ENCODE assay signal across 8 mouse cellular contexts in genomic region chr11:70459601-70460101, GRCm38 (mm10). TPM values are rescaled to one million over a fixed set of nuclear protein-coding genes. Genes with fewer than 3 reads are reported as not detected.
A peak's percentile ranks its signal among the peaks of the same experiment; 100 is the strongest.
DNase-seq lines count a peak whose midpoint lies in the region; ATAC-seq lines count a peak whose summit lies in the region.

Gene Cxcl16 (minus strand): TSS chr11:70459984.

- H3K4me2 ChIP-seq in embryonic facial prominence, embryonic 15.5 days (replicated peaks) = peak within 1 kb of the TSS; percentile 89
- peak within 1 kb of the TSS; percentile 97 for H3K4me2 ChIP-seq in heart, embryonic 16.5 days (ENCODE audit: low read depth, low read length)

- no peak for ATAC-seq in CD4-positive, CD25-positive, alpha-beta regulatory T cell, adult 4 months
- no peak; the same call in 1 of the 2 replicates for ATAC-seq in embryonic facial prominence, embryonic 15.5 days (ENCODE audit: insufficient number of reproducible peaks, low FRiP score, low TSS enrichment, low read depth)
- ATAC-seq in heart, embryonic 16.5 days (replicated peaks; ENCODE audit: extremely low read depth, insufficient read depth, low FRiP score) = peak; percentile 18; the same call in 1 of the 2 replicates
- peak; percentile 43 for ATAC-seq in megakaryocyte, adult 5-6 weeks (ENCODE audit: poor library complexity, severe bottlenecking)

- 4% methylated on average over 30 of the region's 30 CpGs for WGBS in embryonic facial prominence, embryonic 15.5 days
- WGBS in heart, embryonic 16.5 days = 4% methylated on average over 30 of the region's 30 CpGs

- peaks cover 28% of the 10 kb centered on the region for H3K27me3 ChIP-seq in embryonic facial prominence, embryonic 15.5 days
- H3K27me3 ChIP-seq in heart, embryonic 16.5 days (ENCODE audit: control insufficient read depth, insufficient read depth, low read length) = peaks cover 21% of the 10 kb centered on the region

- no peaks in the 10 kb centered on the region for H3K9me3 ChIP-seq in embryonic facial prominence, embryonic 15.5 days (replicated peaks)
- H3K9me3 ChIP-seq in heart, embryonic 16.5 days (replicated peaks; ENCODE audit: control insufficient read depth, low read length) = 0 out of 2 replicates have a peak, but pooled peaks cover 2% of the 10 kb centered on the region

- H3K9ac ChIP-seq in embryonic facial prominence, embryonic 15.5 days = peak within 1 kb of the TSS; percentile 47
- peak within 1 kb of the TSS; percentile 82 for H3K9ac ChIP-seq in heart, embryonic 16.5 days (ENCODE audit: low read length)

- H3K4me3 ChIP-seq in embryonic facial prominence, embryonic 15.5 days (replicated peaks) = peak within 1 kb of the TSS; percentile 56
- H3K4me3 ChIP-seq in heart, embryonic 16.5 days (ENCODE audit: low read length) = peak within 1 kb of the TSS; percentile 76

- peak; percentile 32 for DNase-seq in CD4-positive, CD25-positive, alpha-beta regulatory T cell, adult 2 months (ENCODE audit: low read depth, low spot score)
- DNase-seq in kidney, postnatal 14 days = peak; percentile 66
- peak; percentile 64 for DNase-seq in testis, postnatal 10 days (ENCODE audit: low spot score)
- no peak for DNase-seq in T-cell, adult 2 months (ENCODE audit: low spot score)

- H3K36me3 ChIP-seq in embryonic facial prominence, embryonic 15.5 days = peaks cover 5% of the 10 kb centered on the region; the same call in 1 of the 2 replicates
- H3K36me3 ChIP-seq in heart, embryonic 16.5 days (ENCODE audit: control insufficient read depth, insufficient read depth) = 0 out of 2 replicates have a peak, but pooled peaks cover 2% of the 10 kb centered on the region

- no peak within 1 kb of the TSS for H3K27ac ChIP-seq in embryonic facial prominence, embryonic 15.5 days (replicated peaks)
- peak within 1 kb of the TSS; percentile 51; the same call in 1 of the 2 replicates for H3K27ac ChIP-seq in heart, embryonic 16.5 days (ENCODE audit: low read length)

- peaks cover 17% of the 10 kb centered on the region for H3K4me1 ChIP-seq in embryonic facial prominence, embryonic 15.5 days
- H3K4me1 ChIP-seq in heart, embryonic 16.5 days (ENCODE audit: control insufficient read depth, insufficient read depth, low read length) = peaks cover 7% of the 10 kb centered on the region; the same call in 1 of the 2 replicates

RNA-seq across cellular contexts. Expression of gene Cxcl16, which starts in this region (rescaled TPM):
- under 1 TPM; 0.43 to 0.87 TPM for polyA plus RNA-seq in CD4-positive, CD25-positive, alpha-beta regulatory T cell, adult 4 months (2017; shearing (Covaris generic))
- 4.1 and 4.5 TPM in 2 replicates for polyA plus RNA-seq in embryonic facial prominence, embryonic 15.5 days (2015; fragmentation: Nextera tagmentation; extraction: Ambion mirVana)
- polyA plus RNA-seq in heart, embryonic 16.5 days (2015; fragmentation: Nextera tagmentation; extraction: Ambion mirVana) = 10.2 and 10.9 TPM in 2 replicates
- 0.84 and 1.9 TPM in 2 replicates for total RNA-seq in megakaryocyte, adult 5-6 weeks (2015)
- 1.2 and 1.7 TPM in 2 replicates for total RNA-seq in megakaryocyte, adult 5-6 weeks (2017)

Comparison
In these comparisons a context has a peak if more than half of its experiments do, and no peak if none do; other contexts are left out.
1. ATAC-seq: peak in heart, embryonic 16.5 days (single experiment) and megakaryocyte, adult 5-6 weeks (single experiment); none in CD4-positive, CD25-positive, alpha-beta regulatory T cell, adult 4 months (single experiment) and embryonic facial prominence, embryonic 15.5 days (single experiment).